Mouse (Mus musculus): ENCODE measurements at regions not wholly inside any gene's neighbourhood (a gene's known extent, or its start where the extent isn't known, plus 50 kb on each side); places are given as distances from the start of the nearest gene placed in this dataset.

DNA sequence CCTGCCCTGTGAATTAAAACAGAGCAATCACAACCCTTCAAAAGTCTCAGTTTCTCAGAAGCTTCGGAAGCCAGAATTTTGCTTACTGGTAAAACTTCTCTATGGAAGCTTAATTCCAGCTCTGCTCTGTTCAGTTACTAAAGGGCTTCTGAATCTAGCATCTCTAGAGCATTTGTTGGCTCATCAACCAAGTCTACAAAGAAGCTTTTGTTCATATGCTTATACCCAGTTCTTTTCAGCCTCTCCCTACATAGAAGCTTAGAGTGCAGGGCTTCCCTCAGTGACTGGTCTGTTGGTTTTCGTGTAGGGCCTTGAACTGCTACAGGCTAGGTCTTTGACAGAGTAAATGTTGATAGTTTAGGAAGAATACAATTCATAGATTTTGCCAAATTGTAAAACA, 78.0 kb downstream of the Rnd3 start:
- TF ChIP-seq CTCF (IDR thresholded peaks at IDR 0.05; ENCODE audit: insufficient read depth, low read depth, low read length) (no peak), POLR2A (IDR thresholded peaks at IDR 0.05; ENCODE audit: insufficient read depth, low read depth, low read length) (no peak)
